Mouse (Mus musculus) intestine, postnatal 0 days (tissue): ENCODE data around the gene Dazl. TPM values are rescaled to one million over a fixed set of nuclear protein-coding genes. Genes with fewer than 3 reads are reported as not detected.

Experiments
- ATAC-seq: fragments of 200-750 bp; cut with Nextera tagmentation; 2 replicates; pipeline ENCODE4 v1.8.0; 2017; ENCODE audit warnings: mild to moderate bottlenecking, moderate TSS enrichment, moderate library complexity
- H3K27ac ChIP-seq: fragments of 300-500 bp; sonication (generic); 2 replicates; pipeline ENCODE4 v1.5.1; 2014; ENCODE audit warnings: mild to moderate bottlenecking, low read depth, low read length, moderate library complexity
- H3K27me3 ChIP-seq: fragments of 300-500 bp; sonication (generic); replicated peaks from 2 replicates; pipeline ENCODE4 v1.6.1; 2014; ENCODE audit warnings: low read length, mixed read lengths; ENCODE audit not compliant: control insufficient read depth, insufficient read depth
- H3K36me3 ChIP-seq: fragments of 300-500 bp; sonication (generic); 2 replicates; pipeline ENCODE4 v1.6.1; 2014; ENCODE audit warnings: mild to moderate bottlenecking, moderate library complexity; ENCODE audit not compliant: control insufficient read depth, insufficient read depth
- H3K4me1 ChIP-seq: fragments of 300-500 bp; sonication (generic); replicated peaks from 2 replicates; pipeline ENCODE4 v1.6.1; 2014; ENCODE audit warnings: antibody characterized with exemption, low read length, mixed read lengths; ENCODE audit not compliant: control insufficient read depth, insufficient read depth
- H3K4me2 ChIP-seq: fragments of 300-500 bp; sonication (generic); replicated peaks from 2 replicates; pipeline ENCODE4 v1.6.1; 2014; ENCODE audit warnings: low read depth, mild to moderate bottlenecking, moderate library complexity
- H3K4me3 ChIP-seq: fragments of 300-500 bp; sonication (generic); 2 replicates; pipeline ENCODE4 v1.5.1; 2014; ENCODE audit warnings: low read depth, low read length
- H3K9ac ChIP-seq: fragments of 300-500 bp; sonication (generic); 2 replicates; pipeline ENCODE4 v1.6.1; 2014; ENCODE audit warnings: mild to moderate bottlenecking, low read depth, low read length
- H3K9me3 ChIP-seq: fragments of 300-500 bp; sonication (generic); 2 replicates; pipeline ENCODE4 v1.6.1; 2016; ENCODE audit warnings: mixed run types; ENCODE audit not compliant: control insufficient read depth
- CTCF ChIP-seq: sonication (generic); IDR thresholded peaks from 2 replicates; pipeline ENCODE4 v1.5.1; 2016; ENCODE audit warnings: low read depth, mild to moderate bottlenecking, control low read depth, antibody characterized with exemption, moderate library complexity
- WGBS: fragments of 180-500 bp; shearing (Covaris S2); extraction: QIAGEN DNeasy Blood & Tissue Kit; methylation state at CpG from one replicate; pipeline ENCODE4 v1.1.7; 2014; 5-methylcytosine and 5-hydroxymethylcytosine counted together
- polyA plus RNA-seq: library from polyadenylated mRNA; unstranded; fragments of >200 nt; fragmentation: Nextera tagmentation; extraction: Ambion mirVana; gene quantifications from 2 replicates; pipeline ENCODE4 v1.2.1, GENCODE M21; 2015

The Dazl gene
- polyA plus RNA-seq, 1 experiment from 2014 or later = 0.25 TPM

DNA sequence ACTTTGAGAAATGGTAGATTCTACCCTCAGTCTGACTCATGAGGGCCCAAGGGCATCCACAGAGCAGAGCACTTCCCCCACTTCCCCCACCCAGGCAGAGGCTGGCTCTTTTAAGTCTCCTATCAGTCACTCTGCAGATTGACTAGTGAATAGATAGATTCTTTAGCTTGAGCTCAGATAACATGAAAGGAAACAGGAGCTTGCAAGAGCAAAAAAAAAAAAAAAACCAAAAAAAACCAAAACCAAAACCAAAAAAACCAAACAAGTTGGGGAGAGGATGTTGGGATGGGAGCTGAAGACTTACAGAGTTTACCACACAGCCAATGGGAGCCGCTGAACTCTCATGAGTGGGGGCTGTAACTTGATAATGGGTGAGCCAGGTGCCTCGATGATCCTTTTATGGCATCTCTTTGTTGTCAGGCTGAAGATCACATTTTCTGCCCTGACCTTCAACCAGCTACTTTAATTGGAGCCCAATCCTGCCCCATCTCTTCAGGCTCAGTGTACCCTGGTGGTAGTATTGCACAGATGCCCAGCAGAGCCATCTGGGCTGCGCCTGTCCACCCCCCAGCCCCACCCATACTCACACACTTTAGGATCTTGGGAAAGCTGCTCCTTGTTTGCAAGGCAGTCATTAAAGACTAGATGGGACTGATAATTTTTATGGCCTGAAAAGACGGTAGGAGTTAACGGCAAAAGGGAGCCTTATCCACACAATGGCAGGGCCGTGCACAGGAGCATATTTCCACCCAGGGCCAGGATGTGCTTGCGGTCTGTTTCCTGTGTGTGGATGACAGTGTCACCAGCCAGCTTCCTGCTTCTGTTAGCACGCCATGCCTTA, 38.0 kb upstream of the Dazl start:
- H3K4me2 ChIP-seq = peak overlapping the region; percentile 49

DNA sequence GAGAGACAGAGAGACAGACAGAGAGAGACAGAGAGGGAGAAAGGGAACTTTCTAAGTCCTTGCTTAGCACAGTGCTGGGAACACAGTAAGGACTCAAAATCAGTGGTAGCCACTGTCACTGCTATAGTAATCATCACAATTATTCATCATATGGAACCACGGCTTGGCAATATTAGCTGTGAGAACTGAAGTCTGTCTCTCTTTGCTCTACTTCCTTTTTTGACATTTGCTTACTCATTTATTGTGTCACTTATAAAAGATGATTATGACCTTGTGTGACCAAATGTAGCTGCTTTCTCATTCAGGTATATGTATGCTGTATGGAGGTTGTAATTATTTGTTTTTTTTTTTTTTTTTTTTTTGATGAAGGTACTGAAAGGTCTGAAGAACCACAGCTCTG, 36.8 kb upstream of the Dazl start:
- TF ChIP-seq CTCF = no peak
- no peak overlapping the region for H3K4me3 ChIP-seq
- H3K9ac ChIP-seq = no peak overlapping the region
- no peak overlapping the region for H3K27ac ChIP-seq
- H3K36me3 ChIP-seq = no peaks in the 10 kb centered on the region
- no peak overlapping the region for H3K4me2 ChIP-seq
- 82% methylated on average over 1 of the region's 1 CpGs for WGBS
- no peak for ATAC-seq
- no peaks in the 10 kb centered on the region for H3K9me3 ChIP-seq
- H3K27me3 ChIP-seq = no peaks in the 10 kb centered on the region
- peaks cover 4% of the 10 kb centered on the region; the same call in 1 of the 2 replicates for H3K4me1 ChIP-seq

More for the DNA sequence above, 38.0 kb upstream of the Dazl start:
- WGBS = 26% methylated on average over 8 of the region's 8 CpGs
- no peaks in the 10 kb centered on the region for H3K9me3 ChIP-seq
- H3K4me1 ChIP-seq = peaks cover 4% of the 10 kb centered on the region; the same call in 1 of the 2 replicates
- 0 out of 2 replicates have a peak overlapping the region, but pooled peaks have one; percentile 5 for H3K4me3 ChIP-seq
- peak; percentile 70 for ATAC-seq
- no peak overlapping the region for H3K27ac ChIP-seq
- no peak overlapping the region for H3K9ac ChIP-seq
- TF ChIP-seq CTCF = peak; percentile 44
- H3K27me3 ChIP-seq = no peaks in the 10 kb centered on the region
- no peaks in the 10 kb centered on the region for H3K36me3 ChIP-seq

DNA sequence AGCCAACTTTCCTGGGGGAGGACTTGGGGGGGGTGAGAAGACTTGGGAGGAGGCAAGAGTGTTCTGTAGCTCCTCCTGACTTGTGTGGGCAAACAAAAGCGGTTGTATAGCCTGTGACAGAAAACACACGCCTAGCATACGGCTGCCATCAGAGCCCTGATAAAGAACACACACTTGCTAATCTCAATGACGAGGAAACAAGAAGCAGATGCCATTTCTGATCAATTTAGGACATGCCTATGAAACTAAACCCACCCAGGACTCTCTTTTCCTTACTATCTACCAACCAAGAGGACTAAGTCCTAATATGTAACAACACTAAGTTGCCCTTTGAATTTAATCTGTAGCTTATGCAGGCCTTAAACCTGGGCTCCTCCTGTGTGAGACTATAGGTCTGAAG, 31.2 kb upstream of the Dazl start:
- TF ChIP-seq CTCF = no peak
- WGBS = 58% methylated on average over 4 of the region's 4 CpGs
- no peak overlapping the region for H3K9ac ChIP-seq
- H3K9me3 ChIP-seq = no peaks in the 10 kb centered on the region
- no peak overlapping the region for H3K4me3 ChIP-seq
- H3K4me1 ChIP-seq = no peaks in the 10 kb centered on the region
- H3K27me3 ChIP-seq = no peaks in the 10 kb centered on the region
- no peak for ATAC-seq
- H3K36me3 ChIP-seq = no peaks in the 10 kb centered on the region
- no peak overlapping the region for H3K27ac ChIP-seq
- no peak overlapping the region for H3K4me2 ChIP-seq

DNA sequence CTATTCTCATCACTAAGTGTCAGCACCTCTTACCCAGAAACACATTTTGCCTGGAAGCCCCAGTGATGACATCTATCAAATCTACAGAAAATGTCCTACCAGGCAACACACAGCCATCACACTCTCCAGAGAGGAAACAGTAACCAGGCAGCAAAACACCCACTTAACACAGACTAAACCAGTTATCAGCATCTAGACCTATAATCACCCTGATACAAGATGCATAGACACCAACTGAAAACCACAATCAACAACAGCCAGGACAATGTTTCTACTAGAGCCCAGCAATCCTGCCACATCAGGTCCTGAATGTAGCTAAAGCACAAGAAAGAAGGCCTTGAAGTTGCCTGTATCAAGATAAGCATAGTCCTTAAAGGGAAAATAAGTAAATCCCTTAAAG, 25.4 kb upstream of the Dazl start:
- H3K9me3 ChIP-seq = no peaks in the 10 kb centered on the region

DNA sequence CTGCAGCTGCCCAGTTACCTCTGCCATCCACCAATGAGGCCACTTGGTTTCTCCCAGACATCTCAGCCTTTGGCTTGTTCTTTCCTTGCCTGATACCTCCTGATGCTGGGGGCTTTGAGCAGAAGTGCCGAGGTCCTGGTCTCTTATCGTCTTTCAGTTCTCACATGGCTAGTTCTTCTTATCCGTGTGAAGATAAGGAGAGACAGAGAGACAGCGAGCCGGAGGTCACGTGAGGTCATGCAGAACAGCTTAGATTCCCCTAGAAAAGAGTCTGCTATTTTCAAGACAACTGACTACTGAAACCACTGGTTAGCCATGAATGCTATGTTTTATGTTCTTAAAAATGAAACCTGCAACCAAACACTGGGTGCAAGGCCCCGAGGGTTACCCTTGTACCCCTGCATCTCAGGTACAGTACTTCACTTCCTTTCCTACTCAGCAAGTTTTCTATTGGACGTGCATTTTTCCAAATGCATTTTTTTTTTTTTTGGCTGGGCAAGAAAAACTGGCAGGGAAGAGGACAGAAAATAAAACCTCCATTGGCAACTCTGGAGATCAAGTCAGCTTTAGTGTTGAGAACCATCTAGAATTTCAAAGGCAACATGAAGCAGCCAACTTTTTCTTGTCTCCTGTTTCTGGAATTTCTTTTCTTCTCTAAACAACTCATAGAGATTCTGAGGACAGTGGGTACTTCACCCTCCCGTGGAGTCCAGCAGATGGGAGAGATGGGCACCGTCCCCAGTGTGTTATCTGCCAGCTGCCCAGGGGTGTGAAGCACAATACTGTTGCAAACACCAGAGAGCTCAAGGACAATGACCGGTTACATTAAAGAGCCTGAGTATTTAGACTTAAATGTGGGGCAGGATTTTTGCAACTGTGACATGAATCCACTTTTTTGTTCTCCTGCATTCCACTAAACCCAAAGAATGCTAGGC, 23.0 kb upstream of the Dazl start:
- no peak for TF ChIP-seq CTCF
- 60% methylated on average over 11 of the region's 11 CpGs for WGBS
- H3K27me3 ChIP-seq = no peaks in the 10 kb centered on the region
- no peaks in the 10 kb centered on the region for H3K36me3 ChIP-seq
- H3K9me3 ChIP-seq = no peaks in the 10 kb centered on the region
- no peak overlapping the region for H3K4me2 ChIP-seq
- H3K27ac ChIP-seq = no peak overlapping the region
- H3K9ac ChIP-seq = no peak overlapping the region
- no peaks in the 10 kb centered on the region for H3K4me1 ChIP-seq
- ATAC-seq = no peak
- H3K4me3 ChIP-seq = no peak overlapping the region

More for the DNA sequence above, 25.4 kb upstream of the Dazl start:
- Histone ChIP-seq H3K27ac (no peak overlapping the region), H3K36me3 (no peaks in the 10 kb centered on the region), H3K9ac (no peak overlapping the region), H3K4me2 (no peak overlapping the region), H3K4me1 (no peaks in the 10 kb centered on the region), H3K27me3 (no peaks in the 10 kb centered on the region), H3K4me3 (no peak overlapping the region)
- ATAC-seq = no peak
- TF ChIP-seq CTCF = no peak

DNA sequence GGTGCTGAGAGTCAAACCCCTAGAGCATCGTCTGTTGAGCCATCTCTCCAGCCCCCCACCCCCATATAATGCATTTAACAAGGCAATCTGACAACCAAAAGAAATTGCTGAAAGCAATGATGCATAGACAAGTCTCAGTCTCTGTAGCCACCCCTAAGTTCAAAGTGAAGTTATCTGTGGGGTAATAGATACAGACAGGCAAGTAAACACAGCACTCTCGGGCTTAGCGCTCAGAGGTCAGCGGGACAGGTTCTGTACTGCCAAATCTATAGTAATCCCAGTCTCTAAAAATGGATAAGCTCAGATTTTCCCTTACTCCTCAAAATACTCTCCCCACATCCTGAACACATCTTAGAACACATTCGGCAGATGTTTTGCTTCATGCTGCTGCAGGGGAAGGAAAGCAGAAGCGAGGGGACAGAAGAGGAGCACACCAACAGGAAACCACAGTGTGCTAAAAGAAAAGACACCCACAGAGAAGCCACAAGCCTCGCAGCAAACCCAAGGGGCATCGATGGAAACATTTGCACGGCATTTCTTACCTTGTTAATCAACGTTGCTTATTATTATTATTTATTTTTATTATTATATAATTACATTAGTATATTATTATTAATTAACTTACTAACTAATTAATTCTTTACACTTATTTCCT, 16.8 kb upstream of the Dazl start:
- Histone ChIP-seq H3K9me3 (no peaks in the 10 kb centered on the region), H3K27me3 (no peaks in the 10 kb centered on the region), H3K27ac (no peak overlapping the region), H3K36me3 (no peaks in the 10 kb centered on the region), H3K4me2 (no peak overlapping the region), H3K4me3 (no peak overlapping the region), H3K4me1 (no peaks in the 10 kb centered on the region), H3K9ac (no peak overlapping the region)
- no peak for TF ChIP-seq CTCF
- no peak for ATAC-seq
- WGBS = 56% methylated on average over 10 of the region's 10 CpGs
